Mouse (Mus musculus) C2C12 (cell line): ENCODE results near the gene Lrrc15.

Source experiments
- CTCF ChIP-seq: IDR thresholded peaks from one replicate; pipeline ENCODE4 v1.5.1; 2011; ENCODE audit not compliant: control insufficient read depth, insufficient read depth, insufficient read length
- FOSL1 ChIP-seq: IDR thresholded peaks from one replicate; pipeline ENCODE4 v1.8.0; 2011; ENCODE audit warnings: mild to moderate bottlenecking, low read length; ENCODE audit not compliant: poor library complexity, insufficient read depth, severe bottlenecking
- MAX ChIP-seq: IDR thresholded peaks from one replicate; pipeline ENCODE4 v1.6.1; 2011; ENCODE audit warnings: mild to moderate bottlenecking, control low read depth
- MYOD1 ChIP-seq: IDR thresholded peaks from one replicate; pipeline ENCODE4 v1.6.1; 2011; ENCODE audit warnings: low read depth; ENCODE audit not compliant: control insufficient read depth, insufficient read length
- MYOG ChIP-seq: IDR thresholded peaks from one replicate; pipeline ENCODE4 v1.6.1; 2011; ENCODE audit not compliant: control insufficient read depth, insufficient read length; ENCODE audit errors: extremely low read depth
- USF1 ChIP-seq: IDR thresholded peaks from one replicate; pipeline ENCODE4 v1.6.1; 2011; ENCODE audit warnings: low read depth, mild to moderate bottlenecking, control low read depth, moderate library complexity

DNA sequence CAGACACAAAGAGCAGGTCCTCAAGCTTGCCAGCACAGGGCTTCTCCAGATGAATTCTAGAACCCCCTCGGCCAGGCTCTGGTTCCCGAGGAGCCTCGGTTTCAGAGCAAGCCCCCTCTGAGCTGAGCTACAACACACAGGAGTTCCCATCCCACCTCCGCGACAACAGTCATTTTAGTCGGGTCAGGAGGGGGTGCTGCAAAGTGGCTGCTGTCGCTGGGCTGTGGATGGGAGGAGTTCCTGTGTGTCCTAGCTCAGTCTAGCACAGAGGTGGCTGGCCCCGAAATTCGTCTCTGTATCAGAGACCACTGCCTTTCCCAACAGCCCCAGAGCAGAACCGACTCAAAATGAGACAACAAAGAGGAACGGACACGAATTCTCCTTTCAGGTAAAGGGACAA is 24.2 kb upstream of the Lrrc15 start:
- no peak for TF ChIP-seq CTCF
- no peak for TF ChIP-seq MAX
- TF ChIP-seq USF1, result no peak
- no peak for TF ChIP-seq MYOD1
- TF ChIP-seq MYOG, result no peak
- TF ChIP-seq FOSL1, result no peak
